Mouse (Mus musculus): Measurements from ENCODE around the gene Kyat1.
"Not testable (repeated sequence)": the region's sequence is repeated elsewhere in the genome, so short reads cannot be mapped to it uniquely, and the experiment has no call there.

The Kyat1 gene

GRCm38 (mm10) chr2:30173541-30174240, 32.0 kb downstream of the Kyat1 start:
- no peak for DNase-seq (ENCODE audit: low spot score in 2 of 2)

GRCm38 (mm10) chr2:30171997-30172382, 33.7 kb downstream of the Kyat1 start:
- DNase-seq (ENCODE audit: low spot score in 2 of 2), result no peak

GRCm38 (mm10) chr2:30171371-30171996, 34.2 kb downstream of the Kyat1 start, which contains the start of gene Endog:
Gene Endog, plus strand, starts transcription at chr2:30171493.
- DNase-seq (ENCODE audit: low spot score in 2 of 2), result peak; percentile 61 to 68

- DNase-seq (ENCODE audit: low spot score in 2 of 2), result no peak
These were observed 39.0 kb downstream of the Kyat1 start for GRCm38 (mm10) chr2:30166677-30167076.

- DNase-seq (ENCODE audit: low spot score in 2 of 2), result no peak
These were observed 41.2 kb downstream of the Kyat1 start for GRCm38 (mm10) chr2:30164340-30164932.

- no peak for DNase-seq (ENCODE audit: low spot score in 2 of 2)
These were observed 43.8 kb downstream of the Kyat1 start for GRCm38 (mm10) chr2:30161809-30162208.

- not testable (repeated sequence) for DNase-seq (ENCODE audit: low spot score in 2 of 2)
These were observed 45.8 kb downstream of the Kyat1 start for GRCm38 (mm10) chr2:30159871-30160270.

- DNase-seq (ENCODE audit: low spot score in 2 of 2), result no peak
These were observed 53.0 kb downstream of the Kyat1 start for GRCm38 (mm10) chr2:30152616-30153015.

GRCm38 (mm10) chr2:30151840-30152239, 53.8 kb downstream of the Kyat1 start:
- DNase-seq (ENCODE audit: low spot score in 2 of 2), result no peak

GRCm38 (mm10) chr2:30147466-30147865, 58.2 kb downstream of the Kyat1 start:
- no peak for DNase-seq (ENCODE audit: low spot score in 2 of 2)

- DNase-seq (ENCODE audit: low spot score in 2 of 2), result no peak
These were observed 61.2 kb downstream of the Kyat1 start for GRCm38 (mm10) chr2:30144436-30144835.

- DNase-seq (ENCODE audit: low spot score in 2 of 2), result not testable (repeated sequence)
These were observed 65.6 kb downstream of the Kyat1 start for GRCm38 (mm10) chr2:30140021-30140420.

GRCm38 (mm10) chr2:30136458-30136857, 69.2 kb downstream of the Kyat1 start:
- DNase-seq (ENCODE audit: low spot score in 2 of 2), result no peak

Measured in spleen, postnatal 14 days (tissue).